Mouse (Mus musculus): ENCODE measurements around the gene Eepd1.

DNA sequence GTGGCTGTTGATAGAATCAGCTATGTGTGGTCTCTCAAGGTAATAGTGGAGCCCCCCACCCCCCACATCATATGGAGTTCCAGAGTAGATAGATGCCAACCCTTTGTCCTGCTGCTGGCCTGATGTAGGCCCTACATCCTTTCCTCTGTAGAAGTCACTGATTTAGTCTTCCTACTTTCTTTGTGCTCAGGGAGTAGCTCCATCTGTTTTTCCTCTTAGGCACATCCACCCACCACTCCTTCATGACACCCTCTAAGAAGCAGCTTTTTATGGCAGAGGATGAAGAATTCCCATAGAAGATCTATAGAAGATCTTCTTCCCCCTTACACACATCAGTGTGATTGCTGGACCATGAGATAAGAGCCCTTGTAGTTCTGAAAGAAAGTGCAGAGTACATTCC, 39.3 kb upstream of the Eepd1 start:
- no peak for TF ChIP-seq CTCF (IDR thresholded peaks at IDR 0.05; ENCODE audit: borderline replicate concordance, insufficient read depth, low read length)
- TF ChIP-seq POLR2A (IDR thresholded peaks at IDR 0.05; ENCODE audit: low read depth, low read length) = no peak

Data from embryonic fibroblast, embryonic 13.5 days (primary cell).